Mouse (Mus musculus) heart, postnatal 0 days (tissue): ENCODE data around the gene Aspg. TPM values are rescaled to one million over a fixed set of nuclear protein-coding genes. Genes with fewer than 3 reads are reported as not detected.

Source experiments
- ATAC-seq: fragments of 200-750 bp; cut with Nextera tagmentation; 2 replicates; pipeline ENCODE4 v1.8.0; 2017; ENCODE audit warnings: low read depth, moderate number of reproducible peaks, moderate library complexity; ENCODE audit not compliant: insufficient read depth
- DNase-seq: peaks from one replicate; pipeline ENCODE4 v3.0.0-alpha.2; 2016; ENCODE audit warnings: low spot score
- H3K27ac ChIP-seq: fragments of 300-500 bp; sonication (generic); 2 replicates; pipeline ENCODE4 v1.5.1; 2014; ENCODE audit warnings: low read depth, mild to moderate bottlenecking
- H3K27me3 ChIP-seq: fragments of 300-500 bp; sonication (generic); 2 replicates; pipeline ENCODE4 v1.6.1; 2014; ENCODE audit warnings: low read length, mixed read lengths; ENCODE audit not compliant: control insufficient read depth, insufficient read depth
- H3K36me3 ChIP-seq: fragments of 300-500 bp; sonication (generic); replicated peaks from 2 replicates; pipeline ENCODE4 v1.6.1; 2014; ENCODE audit warnings: low read length, mixed read lengths; ENCODE audit not compliant: control insufficient read depth, insufficient read depth
- H3K4me1 ChIP-seq: fragments of 300-500 bp; sonication (generic); 2 replicates; pipeline ENCODE4 v1.6.1; 2014; ENCODE audit warnings: antibody characterized with exemption; ENCODE audit not compliant: control insufficient read depth, insufficient read depth
- H3K4me2 ChIP-seq: fragments of 300-500 bp; sonication (generic); 2 replicates; pipeline ENCODE4 v1.6.1; 2014; ENCODE audit warnings: low read depth, mild to moderate bottlenecking, low read length, moderate library complexity
- H3K4me3 ChIP-seq: fragments of 300-500 bp; sonication (generic); 2 replicates; pipeline ENCODE4 v1.5.1; 2014; ENCODE audit warnings: low read depth, low read length
- H3K9ac ChIP-seq: fragments of 300-500 bp; sonication (generic); replicated peaks from 2 replicates; pipeline ENCODE4 v1.6.1; 2014; ENCODE audit warnings: low read depth, low read length, mixed read lengths
- H3K9me3 ChIP-seq: fragments of 300-500 bp; sonication (generic); replicated peaks from 2 replicates; pipeline ENCODE4 v1.6.1; 2016; ENCODE audit warnings: low read length; ENCODE audit not compliant: control insufficient read depth
- CTCF ChIP-seq: IDR thresholded peaks from 2 replicates; pipeline ENCODE4 v1.5.1; 2016; ENCODE audit warnings: antibody characterized with exemption, control low read depth, low read depth
- EP300 ChIP-seq: IDR thresholded peaks from 2 replicates; pipeline ENCODE4 v1.6.1; 2016; ENCODE audit warnings: antibody characterized with exemption, low read depth
- WGBS: fragments of 180-500 bp; shearing (Covaris S2); extraction: QIAGEN DNeasy Blood & Tissue Kit; methylation state at CpG from one replicate; pipeline ENCODE4 v1.1.7; 2014; 5-methylcytosine and 5-hydroxymethylcytosine counted together
- polyA plus RNA-seq: library from polyadenylated mRNA; unstranded; fragments of >200 nt; fragmentation: Nextera tagmentation; extraction: Ambion mirVana; gene quantifications from 2 replicates; pipeline ENCODE4 v1.2.1, GENCODE M21; 2015
- total RNA-seq: library from RNA; depleted of rRNA; stranded (reverse); fragments of >200 nt; gene quantifications from 2 replicates; pipeline ENCODE4 v1.2.3, GENCODE M21; 2014; ENCODE audit warnings: low replicate concordance

The Aspg gene
- total and polyA plus RNA-seq, 2 experiments from 2014 or later: 0.11 to 3.6 TPM

GRCm38 (mm10) chr12:112158246-112158645 lies 51.8 kb downstream of the Aspg start:
- TF ChIP-seq CTCF (no peak), EP300 (no peak)
- Histone ChIP-seq H3K27me3 (0 out of 2 replicates have a peak, but pooled peaks cover 13% of the 10 kb centered on the region), H3K4me3 (no peak overlapping the region), H3K4me2 (no peak overlapping the region), H3K36me3 (0 out of 2 replicates have a peak, but pooled peaks cover 5% of the 10 kb centered on the region), H3K9ac (no peak overlapping the region), H3K27ac (no peak overlapping the region), H3K4me1 (peaks cover 19% of the 10 kb centered on the region), H3K9me3 (no peaks in the 10 kb centered on the region)
- ATAC-seq: no peak
- no peak for DNase-seq
- 64% methylated on average over 8 of the region's 8 CpGs for WGBS

GRCm38 (mm10) chr12:112158784-112159183 lies 52.3 kb downstream of the Aspg start:
- no peak overlapping the region for H3K9ac ChIP-seq
- 0 out of 2 replicates have a peak, but pooled peaks cover 13% of the 10 kb centered on the region for H3K27me3 ChIP-seq
- no peak overlapping the region for H3K4me3 ChIP-seq
- 0 out of 2 replicates have a peak, but pooled peaks cover 5% of the 10 kb centered on the region for H3K36me3 ChIP-seq
- TF ChIP-seq EP300 (no peak), CTCF (no peak)
- no peaks in the 10 kb centered on the region for H3K9me3 ChIP-seq
- DNase-seq: no peak
- no peak for ATAC-seq
- H3K27ac ChIP-seq: no peak overlapping the region
- peaks cover 18% of the 10 kb centered on the region for H3K4me1 ChIP-seq
- no peak overlapping the region for H3K4me2 ChIP-seq

GRCm38 (mm10) chr12:112163981-112164839 lies 57.7 kb downstream of the Aspg start:
- no peak for TF ChIP-seq CTCF
- no peak for TF ChIP-seq EP300

GRCm38 (mm10) chr12:112164840-112165219 lies 58.4 kb downstream of the Aspg start:
- H3K27me3 ChIP-seq: 0 out of 2 replicates have a peak, but pooled peaks cover 4% of the 10 kb centered on the region
- 71% methylated on average over 6 of the region's 6 CpGs for WGBS
- H3K4me1 ChIP-seq: no peaks in the 10 kb centered on the region
- no peak for ATAC-seq
- H3K36me3 ChIP-seq: no peaks in the 10 kb centered on the region
- no peaks in the 10 kb centered on the region for H3K9me3 ChIP-seq
- no peak overlapping the region for H3K4me2 ChIP-seq
- no peak overlapping the region for H3K4me3 ChIP-seq
- DNase-seq: no peak
- H3K9ac ChIP-seq: no peak overlapping the region
- no peak for TF ChIP-seq EP300
- no peak for TF ChIP-seq CTCF
- no peak overlapping the region for H3K27ac ChIP-seq

More at GRCm38 (mm10) chr12:112163981-112164839, 57.7 kb downstream of the Aspg start:
- no peaks in the 10 kb centered on the region for H3K9me3 ChIP-seq
- no peak overlapping the region for H3K9ac ChIP-seq
- no peak overlapping the region for H3K27ac ChIP-seq
- peak; percentile 31; the same call in 1 of the 2 replicates for ATAC-seq
- no peak for DNase-seq
- H3K4me2 ChIP-seq: no peak overlapping the region
- 18% methylated on average over 16 of the region's 16 CpGs for WGBS
- no peaks in the 10 kb centered on the region for H3K36me3 ChIP-seq
- H3K4me1 ChIP-seq: no peaks in the 10 kb centered on the region
- 0 out of 2 replicates have a peak, but pooled peaks cover 4% of the 10 kb centered on the region for H3K27me3 ChIP-seq
- no peak overlapping the region for H3K4me3 ChIP-seq

GRCm38 (mm10) chr12:112169240-112169639 lies 62.8 kb downstream of the Aspg start:
- DNase-seq (peak; percentile 55), ATAC-seq (peak; percentile 53)
- H3K4me1 ChIP-seq: no peaks in the 10 kb centered on the region
- no peak overlapping the region for H3K9ac ChIP-seq
- H3K36me3 ChIP-seq: no peaks in the 10 kb centered on the region
- H3K27ac ChIP-seq: 0 out of 2 replicates have a peak overlapping the region, but pooled peaks have one; percentile 2
- no peaks in the 10 kb centered on the region for H3K27me3 ChIP-seq
- H3K4me2 ChIP-seq: no peak overlapping the region
- no peaks in the 10 kb centered on the region for H3K9me3 ChIP-seq
- H3K4me3 ChIP-seq: no peak overlapping the region
- 47% methylated on average over 5 of the region's 5 CpGs for WGBS
- TF ChIP-seq EP300: no peak
- no peak for TF ChIP-seq CTCF
